Mouse (Mus musculus) thymus, adult 2 months (tissue): ENCODE data around the gene Tnxb. TPM values are rescaled to one million over a fixed set of nuclear protein-coding genes. Genes with fewer than 3 reads are reported as not detected.
A peak's percentile ranks its signal among the peaks of the same experiment; 100 is the strongest.

Source experiments
- DNase-seq: peaks from one replicate; pipeline ENCODE4 v3.0.0; 2021
- H3K27ac ChIP-seq: fragments of 200-500 bp; 2 replicates; pipeline ENCODE4 v1.5.1; 2012; ENCODE audit warnings: low read length, control low read depth; ENCODE audit not compliant: control insufficient read depth, insufficient read depth
- H3K27me3 ChIP-seq: fragments of 200-500 bp; 2 replicates; pipeline ENCODE4 v1.6.1; 2012; ENCODE audit warnings: mild to moderate bottlenecking, low read length, moderate library complexity, mixed read lengths; ENCODE audit not compliant: control insufficient read depth, insufficient read depth
- H3K36me3 ChIP-seq: fragments of 200-500 bp; 2 replicates; pipeline ENCODE4 v1.6.1; 2012; ENCODE audit warnings: mild to moderate bottlenecking, low read length, moderate library complexity; ENCODE audit not compliant: control insufficient read depth, insufficient read depth
- H3K4me1 ChIP-seq: fragments of 200-500 bp; replicated peaks from 2 replicates; pipeline ENCODE4 v1.6.1; 2012; ENCODE audit warnings: low read length; ENCODE audit not compliant: control insufficient read depth, insufficient read depth
- H3K4me3 ChIP-seq: fragments of 200-500 bp; 2 replicates; pipeline ENCODE4 v1.5.1; 2012; ENCODE audit warnings: mild to moderate bottlenecking, low read length, control low read depth, moderate library complexity; ENCODE audit not compliant: control insufficient read depth, insufficient read depth
- CTCF ChIP-seq: fragments of 200-500 bp; IDR thresholded peaks from 2 replicates; pipeline ENCODE4 v1.5.1; 2012; ENCODE audit warnings: mild to moderate bottlenecking, control low read depth, low read length, moderate library complexity, borderline replicate concordance; ENCODE audit not compliant: control insufficient read depth, poor library complexity, insufficient read depth; ENCODE audit errors: extremely low read depth
- POLR2A ChIP-seq: fragments of 200-500 bp; IDR thresholded peaks from 2 replicates; pipeline ENCODE4 v1.6.1; 2012; ENCODE audit warnings: mild to moderate bottlenecking, low read length, control low read depth, moderate library complexity; ENCODE audit not compliant: control insufficient read depth, poor library complexity, insufficient read depth; ENCODE audit errors: extremely low read depth
- WGBS: fragments of 180-500 bp; shearing (Covaris S2); methylation state at CpG from one replicate; pipeline ENCODE4 v1.1.7; 2018; 5-methylcytosine and 5-hydroxymethylcytosine counted together
- polyA plus RNA-seq: library from polyadenylated mRNA; depleted of rRNA; stranded (reverse); fragments of >200 nt; gene quantifications from 2 replicates; pipeline ENCODE4 v1.2.3, GENCODE M21; 2012

Gene Tnxb
- polyA plus RNA-seq, 1 experiment: 5.7 TPM

- DNase-seq: no peak
- 91% methylated on average over 10 of the region's 10 CpGs for WGBS
- Histone ChIP-seq H3K4me1 (peaks cover 27% of the 10 kb centered on the region), H3K27me3 (no peaks in the 10 kb centered on the region), H3K36me3 (no peaks in the 10 kb centered on the region), H3K4me3 (no peak overlapping the region), H3K27ac (no peak overlapping the region)
- TF ChIP-seq CTCF (no peak), POLR2A (no peak)
Measured at GRCm38 (mm10) chr17:34643944-34644343, 26.4 kb upstream of the Tnxb start.

- Histone ChIP-seq H3K27ac (peak within 1 kb of the TSS; percentile 37; the same call in 1 of the 2 replicates), H3K27me3 (no peaks in the 10 kb centered on the region), H3K4me1 (peaks cover 27% of the 10 kb centered on the region), H3K4me3 (peak within 1 kb of the TSS; percentile 39), H3K36me3 (no peaks in the 10 kb centered on the region)
- WGBS: 2% methylated on average over 16 of the region's 16 CpGs
- TF ChIP-seq CTCF (no peak), POLR2A (0 out of 2 replicates have a peak, but pooled peaks have one; percentile 33)
- peak; percentile 96 for DNase-seq
Measured at GRCm38 (mm10) chr17:34644608-34645007, 25.7 kb upstream of the Tnxb start, which contains the start of gene Fkbpl. Gene Fkbpl, plus strand, starts transcription at chr17:34644764.

- WGBS: 77% methylated on average over 10 of the region's 10 CpGs
- no peak for DNase-seq
- H3K4me1 ChIP-seq: peaks cover 27% of the 10 kb centered on the region
- TF ChIP-seq POLR2A (no peak), CTCF (no peak)
- no peak overlapping the region for H3K4me3 ChIP-seq
- no peak overlapping the region for H3K27ac ChIP-seq
- no peaks in the 10 kb centered on the region for H3K36me3 ChIP-seq
- no peaks in the 10 kb centered on the region for H3K27me3 ChIP-seq
Measured at GRCm38 (mm10) chr17:34645256-34645829, 25.0 kb upstream of the Tnxb start.

- Histone ChIP-seq H3K4me1 (peaks cover 26% of the 10 kb centered on the region), H3K4me3 (no peak overlapping the region), H3K27me3 (no peaks in the 10 kb centered on the region), H3K27ac (no peak overlapping the region), H3K36me3 (no peaks in the 10 kb centered on the region)
- WGBS: 79% methylated on average over 30 of the region's 30 CpGs
- DNase-seq: no peak
- TF ChIP-seq CTCF (no peak), POLR2A (no peak)
Measured at GRCm38 (mm10) chr17:34645831-34646511, 24.4 kb upstream of the Tnxb start.

GRCm38 (mm10) chr17:34646906-34647787, 23.2 kb upstream of the Tnxb start, which contains the start of gene Atf6b:
Gene Atf6b, plus strand, starts transcription at chr17:34647146.
- under 1% methylated on average over 66 of the region's 66 CpGs for WGBS
- H3K36me3 ChIP-seq: no peaks in the 10 kb centered on the region
- TF ChIP-seq POLR2A (peak; percentile 64; the same call in 1 of the 2 replicates), CTCF (no peak)
- H3K4me1 ChIP-seq: peaks cover 21% of the 10 kb centered on the region
- H3K27me3 ChIP-seq: no peaks in the 10 kb centered on the region
- peak within 1 kb of the TSS; percentile 81 for H3K4me3 ChIP-seq
- DNase-seq: peak; percentile 91
- no peak within 1 kb of the TSS for H3K27ac ChIP-seq
